Mouse (Mus musculus) embryonic facial prominence, embryonic 15.5 days (tissue): ENCODE measurements around the gene Chaf1a. TPM values are rescaled to one million over a fixed set of nuclear protein-coding genes. Genes with fewer than 3 reads are reported as not detected.

Source experiments
- ATAC-seq: fragments of 200-750 bp; cut with Nextera tagmentation; 2 replicates; pipeline ENCODE4 v1.8.0; 2017; ENCODE audit warnings: low read depth, moderate TSS enrichment; ENCODE audit not compliant: insufficient number of reproducible peaks, low FRiP score, low TSS enrichment
- H3K27ac ChIP-seq: fragments of 300-500 bp; sonication (generic); replicated peaks from 2 replicates; pipeline ENCODE4 v1.5.1; 2015; ENCODE audit warnings: mild to moderate bottlenecking, inconsistent platforms
- H3K27me3 ChIP-seq: fragments of 300-500 bp; sonication (generic); 2 replicates; pipeline ENCODE4 v1.6.1; 2015; ENCODE audit warnings: inconsistent platforms
- H3K36me3 ChIP-seq: fragments of 300-500 bp; sonication (generic); 2 replicates; pipeline ENCODE4 v1.6.1; 2015; ENCODE audit warnings: mild to moderate bottlenecking, inconsistent platforms
- H3K4me1 ChIP-seq: fragments of 300-500 bp; sonication (generic); 2 replicates; pipeline ENCODE4 v1.6.1; 2015; ENCODE audit warnings: inconsistent platforms
- H3K4me2 ChIP-seq: fragments of 300-500 bp; sonication (generic); replicated peaks from 2 replicates; pipeline ENCODE4 v1.6.1; 2015; ENCODE audit warnings: mild to moderate bottlenecking, inconsistent platforms
- H3K4me3 ChIP-seq: fragments of 300-500 bp; sonication (generic); replicated peaks from 2 replicates; pipeline ENCODE4 v1.5.1; 2015; ENCODE audit warnings: mild to moderate bottlenecking, inconsistent platforms
- H3K9ac ChIP-seq: fragments of 300-500 bp; sonication (generic); 2 replicates; pipeline ENCODE4 v1.6.1; 2015; ENCODE audit warnings: inconsistent platforms
- H3K9me3 ChIP-seq: fragments of 300-500 bp; sonication (generic); replicated peaks from 2 replicates; pipeline ENCODE4 v1.6.1; 2016; ENCODE audit warnings: inconsistent platforms
- WGBS: fragments of 180-500 bp; shearing (Covaris S2); methylation state at CpG from one replicate; pipeline ENCODE4 v1.1.7; 2015; 5-methylcytosine and 5-hydroxymethylcytosine counted together
- polyA plus RNA-seq: library from polyadenylated mRNA; unstranded; fragments of >200 nt; fragmentation: Nextera tagmentation; extraction: Ambion mirVana; gene quantifications from 2 replicates; pipeline ENCODE4 v1.2.1, GENCODE M21; 2015

The Chaf1a gene
- polyA plus RNA-seq, 1 experiment from 2014 or later, result 23.0 TPM

DNA sequence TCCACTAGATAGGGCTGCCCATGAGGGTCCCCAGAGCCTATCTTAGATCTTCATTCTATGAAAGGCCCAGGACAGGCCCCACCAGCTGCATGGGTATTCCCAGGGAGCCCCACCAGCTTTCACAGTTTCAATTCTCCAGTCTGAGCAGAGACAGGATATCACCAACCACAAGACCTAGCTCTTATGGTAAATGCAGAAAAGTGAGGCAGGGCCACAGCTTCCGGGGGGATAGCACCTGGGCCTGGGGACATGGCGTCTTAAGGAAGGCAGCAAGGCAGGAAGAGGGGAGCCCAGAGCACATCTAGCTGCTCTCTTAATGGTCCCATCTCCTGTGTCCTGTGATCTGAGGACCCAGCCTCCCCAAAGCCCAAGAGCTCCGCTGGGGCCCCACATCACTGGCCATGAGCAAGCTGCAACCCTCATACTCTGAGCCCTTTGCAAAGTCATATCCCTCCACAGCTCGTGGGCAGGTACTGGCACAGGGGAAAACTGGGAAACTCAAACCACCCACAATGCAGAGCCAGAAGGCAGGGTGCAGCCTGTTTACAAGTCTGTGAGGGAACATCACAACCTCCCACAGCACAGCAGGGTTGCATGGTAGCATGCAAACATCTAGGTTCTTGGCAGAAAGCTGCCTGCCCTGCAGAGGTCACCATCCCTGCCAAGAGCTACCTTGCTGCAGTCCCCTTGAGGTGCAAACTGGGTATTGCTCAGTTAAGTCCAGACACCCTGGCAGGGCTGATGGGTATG lies 18.9 kb upstream of the Chaf1a start:
- WGBS, result 70% methylated on average over 4 of the region's 4 CpGs
- Histone ChIP-seq H3K4me2 (no peak overlapping the region), H3K36me3 (peaks cover 47% of the 10 kb centered on the region), H3K9ac (no peak overlapping the region), H3K9me3 (no peaks in the 10 kb centered on the region), H3K27me3 (no peaks in the 10 kb centered on the region), H3K27ac (no peak overlapping the region), H3K4me3 (no peak overlapping the region), H3K4me1 (peaks cover 26% of the 10 kb centered on the region)
- ATAC-seq, result no peak

- Histone ChIP-seq H3K4me1 (peaks cover 26% of the 10 kb centered on the region), H3K27ac (0 out of 2 replicates have a peak overlapping the region, but pooled peaks have one; percentile 7), H3K9ac (no peak overlapping the region), H3K4me2 (no peak overlapping the region), H3K4me3 (no peak overlapping the region), H3K36me3 (peaks cover 37% of the 10 kb centered on the region), H3K27me3 (no peaks in the 10 kb centered on the region), H3K9me3 (no peaks in the 10 kb centered on the region)
- no peak for ATAC-seq
- WGBS, result 60% methylated on average over 2 of the region's 2 CpGs
Measured at GRCm38 (mm10) chr17:56022131-56022988, 17.9 kb upstream of the Chaf1a start.

DNA sequence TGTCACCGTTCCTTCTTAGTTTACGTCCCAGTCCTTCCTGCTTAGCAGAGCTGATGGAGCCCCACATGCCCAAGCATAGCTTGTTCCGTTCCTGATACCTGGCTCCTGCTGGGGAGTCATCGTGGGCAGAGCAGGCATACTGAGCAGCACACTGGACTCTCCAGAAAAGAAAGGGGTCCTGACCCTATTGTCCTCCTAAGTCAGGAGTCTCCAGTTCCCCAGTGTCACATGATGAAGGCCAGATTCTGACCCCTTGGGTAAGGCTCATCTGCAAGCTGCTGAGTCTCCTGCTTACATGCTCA lies 17.3 kb upstream of the Chaf1a start:
- no peak for ATAC-seq
- Histone ChIP-seq H3K27ac (no peak overlapping the region), H3K9ac (no peak overlapping the region), H3K4me2 (no peak overlapping the region), H3K9me3 (no peaks in the 10 kb centered on the region), H3K4me1 (peaks cover 31% of the 10 kb centered on the region), H3K36me3 (peaks cover 31% of the 10 kb centered on the region), H3K27me3 (no peaks in the 10 kb centered on the region), H3K4me3 (no peak overlapping the region)
- 83% methylated on average over 4 of the region's 4 CpGs for WGBS

- Histone ChIP-seq H3K4me2 (no peak overlapping the region), H3K27ac (0 out of 2 replicates have a peak overlapping the region, but pooled peaks have one; percentile 8), H3K9me3 (no peaks in the 10 kb centered on the region), H3K36me3 (peaks cover 29% of the 10 kb centered on the region), H3K27me3 (no peaks in the 10 kb centered on the region), H3K4me3 (no peak overlapping the region), H3K4me1 (peaks cover 33% of the 10 kb centered on the region), H3K9ac (no peak overlapping the region)
- no peak for ATAC-seq
- 72% methylated on average over 5 of the region's 5 CpGs for WGBS
Measured at GRCm38 (mm10) chr17:56023386-56023785, 16.9 kb upstream of the Chaf1a start.

DNA sequence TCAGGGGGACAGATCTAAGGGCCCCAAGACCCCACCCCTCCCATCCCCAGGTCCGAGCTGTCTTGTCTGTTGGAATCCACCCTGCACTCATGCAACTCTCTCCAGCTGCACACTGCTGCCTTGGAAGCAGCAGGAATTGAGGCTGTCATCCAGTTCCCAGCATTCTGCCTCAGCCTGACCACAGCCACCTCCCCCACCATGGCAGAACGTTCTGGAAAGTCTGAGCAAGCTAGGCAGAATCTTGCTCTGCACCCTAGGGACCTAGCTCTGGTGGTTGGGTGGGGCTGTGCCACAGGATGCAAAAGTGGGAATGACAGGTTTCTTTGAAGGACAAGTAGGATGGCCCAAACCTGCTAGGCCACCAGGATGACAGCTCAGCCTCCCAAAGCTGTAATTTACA lies 15.8 kb upstream of the Chaf1a start:
- Histone ChIP-seq H3K9ac (no peak overlapping the region), H3K4me1 (peaks cover 35% of the 10 kb centered on the region), H3K27me3 (no peaks in the 10 kb centered on the region), H3K27ac (0 out of 2 replicates have a peak overlapping the region, but pooled peaks have one; percentile 11), H3K4me3 (no peak overlapping the region), H3K36me3 (peaks cover 23% of the 10 kb centered on the region), H3K9me3 (no peaks in the 10 kb centered on the region), H3K4me2 (no peak overlapping the region)
- WGBS, result 48% methylated on average over 2 of the region's 2 CpGs
- ATAC-seq, result no peak

DNA sequence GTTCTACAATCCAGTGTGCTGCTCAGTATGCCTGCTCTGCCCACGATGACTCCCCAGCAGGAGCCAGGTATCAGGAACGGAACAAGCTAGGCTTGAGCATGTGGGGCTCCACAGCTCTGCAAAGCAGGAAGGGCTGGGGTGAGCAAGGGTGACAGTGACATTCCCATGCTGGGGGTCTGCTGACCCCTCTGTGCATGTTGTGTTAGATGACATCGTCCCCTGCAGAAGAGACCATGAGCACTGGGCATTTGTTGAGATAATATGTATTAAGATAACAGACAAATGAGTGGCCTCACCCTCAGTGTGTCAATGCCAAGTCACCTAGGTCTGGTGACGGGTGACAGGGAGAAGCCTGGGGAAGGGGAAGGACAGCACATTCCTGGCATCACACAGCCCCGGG lies 15.3 kb upstream of the Chaf1a start:
- no peak overlapping the region for H3K9ac ChIP-seq
- no peaks in the 10 kb centered on the region for H3K9me3 ChIP-seq
- H3K4me2 ChIP-seq, result no peak overlapping the region
- 77% methylated on average over 5 of the region's 5 CpGs for WGBS
- 0 out of 2 replicates have a peak overlapping the region, but pooled peaks have one; percentile 11 for H3K27ac ChIP-seq
- peaks cover 35% of the 10 kb centered on the region for H3K4me1 ChIP-seq
- no peaks in the 10 kb centered on the region for H3K27me3 ChIP-seq
- H3K4me3 ChIP-seq, result no peak overlapping the region
- H3K36me3 ChIP-seq, result peaks cover 23% of the 10 kb centered on the region
- no peak for ATAC-seq

- H3K4me2 ChIP-seq, result no peak overlapping the region
- no peak overlapping the region for H3K9ac ChIP-seq
- H3K27ac ChIP-seq, result no peak overlapping the region
- H3K9me3 ChIP-seq, result no peaks in the 10 kb centered on the region
- no peak for ATAC-seq
- no peak overlapping the region for H3K4me3 ChIP-seq
- H3K4me1 ChIP-seq, result peaks cover 42% of the 10 kb centered on the region
- H3K27me3 ChIP-seq, result no peaks in the 10 kb centered on the region
- peaks cover 28% of the 10 kb centered on the region for H3K36me3 ChIP-seq
- WGBS, result 73% methylated on average over 1 of the region's 1 CpGs
Measured at GRCm38 (mm10) chr17:56026303-56026702, 13.9 kb upstream of the Chaf1a start.

DNA sequence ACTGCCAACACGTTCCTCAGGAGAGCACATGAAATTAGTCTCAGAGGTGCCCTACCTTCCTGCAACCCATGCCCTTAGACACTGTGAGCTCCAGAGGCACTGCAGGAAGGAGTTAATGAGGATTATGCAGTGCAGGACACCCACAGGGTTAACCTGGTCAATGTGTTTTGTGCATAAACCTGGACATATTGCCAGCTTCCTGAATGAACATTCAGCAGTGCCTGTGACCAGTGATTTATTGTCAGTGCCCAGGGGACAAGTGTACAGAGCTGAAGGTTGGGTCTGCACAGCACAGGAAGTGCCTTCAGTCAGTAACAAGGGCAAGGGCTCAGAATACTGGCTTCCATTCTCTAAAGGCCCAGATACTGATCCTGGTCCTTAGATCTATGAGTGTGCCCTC lies 13.4 kb upstream of the Chaf1a start:
- Histone ChIP-seq H3K36me3 (peaks cover 31% of the 10 kb centered on the region), H3K4me1 (peaks cover 45% of the 10 kb centered on the region), H3K4me3 (no peak overlapping the region), H3K27ac (no peak overlapping the region), H3K9me3 (no peaks in the 10 kb centered on the region), H3K9ac (no peak overlapping the region), H3K27me3 (no peaks in the 10 kb centered on the region), H3K4me2 (no peak overlapping the region)
- no peak for ATAC-seq
- 62% methylated on average over 1 of the region's 1 CpGs for WGBS

DNA sequence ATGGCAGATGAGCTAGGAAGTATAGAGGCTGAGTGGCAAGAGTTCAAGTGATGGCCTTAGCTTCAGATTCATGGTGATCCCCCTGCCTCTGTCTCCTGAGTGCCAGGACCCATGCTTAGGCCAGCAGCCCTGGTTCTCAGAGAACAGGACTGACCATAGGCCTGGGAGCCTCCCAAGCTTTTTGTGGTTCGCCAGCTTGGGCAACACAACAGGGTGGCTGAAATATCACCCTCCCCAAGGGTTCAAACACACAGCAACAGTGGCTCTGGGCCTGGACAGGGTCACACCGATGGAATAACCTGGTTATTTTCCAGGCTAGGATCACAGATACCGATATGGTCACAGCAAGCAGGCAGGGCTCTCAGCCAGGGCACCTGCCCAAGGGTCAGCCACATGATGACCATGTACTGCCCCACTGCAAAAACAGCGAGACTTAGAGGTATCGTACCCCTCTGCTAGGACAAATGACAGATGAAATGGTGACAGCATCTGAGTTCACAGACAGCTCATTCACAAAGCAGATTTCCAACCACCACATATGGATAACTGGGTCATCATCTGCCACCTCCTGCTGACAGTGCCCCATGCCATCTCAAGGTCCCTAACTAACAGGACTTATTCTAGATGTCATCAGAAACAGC lies 12.3 kb upstream of the Chaf1a start:
- H3K9ac ChIP-seq, result no peak overlapping the region
- H3K4me1 ChIP-seq, result peaks cover 49% of the 10 kb centered on the region
- no peak overlapping the region for H3K4me2 ChIP-seq
- WGBS, result 90% methylated on average over 5 of the region's 5 CpGs
- H3K27me3 ChIP-seq, result no peaks in the 10 kb centered on the region
- peaks cover 27% of the 10 kb centered on the region for H3K36me3 ChIP-seq
- H3K9me3 ChIP-seq, result no peaks in the 10 kb centered on the region
- no peak overlapping the region for H3K4me3 ChIP-seq
- no peak overlapping the region for H3K27ac ChIP-seq
- ATAC-seq, result no peak

DNA sequence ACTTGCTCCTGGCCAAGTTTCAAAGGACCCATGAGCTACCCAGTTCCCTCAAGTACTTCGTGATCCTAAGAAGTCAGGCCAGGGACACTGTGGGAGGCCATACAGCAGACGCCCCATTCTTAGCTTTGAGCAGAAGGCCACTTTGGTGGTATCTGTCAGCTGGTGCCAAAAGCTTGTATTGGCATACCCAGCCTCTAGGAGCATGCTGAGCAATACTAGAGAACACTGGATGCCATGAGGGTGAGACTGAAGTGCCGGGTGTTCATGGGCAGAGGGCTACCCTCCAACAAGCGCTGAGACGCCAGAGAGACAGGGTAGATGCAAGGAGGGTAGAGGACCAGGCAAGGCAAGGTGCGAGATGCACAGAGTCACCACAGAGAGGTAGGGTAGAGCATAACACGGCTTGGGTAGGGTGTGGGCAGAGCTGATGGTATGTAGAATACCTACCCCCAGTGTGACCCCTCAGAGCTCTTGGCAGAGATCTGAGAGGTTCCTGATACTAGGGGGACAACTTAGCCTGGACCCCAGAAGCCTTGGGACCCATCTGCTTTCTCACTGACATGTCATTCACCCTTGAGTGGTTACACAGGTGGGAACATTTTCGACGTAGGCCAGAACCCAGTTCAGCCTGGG lies 9.9 kb upstream of the Chaf1a start:
- H3K4me3 ChIP-seq, result no peak overlapping the region
- H3K36me3 ChIP-seq, result peaks cover 46% of the 10 kb centered on the region
- peaks cover 54% of the 10 kb centered on the region for H3K4me1 ChIP-seq
- H3K9ac ChIP-seq, result no peak overlapping the region
- H3K27ac ChIP-seq, result no peak overlapping the region
- H3K4me2 ChIP-seq, result no peak overlapping the region
- H3K9me3 ChIP-seq, result no peaks in the 10 kb centered on the region
- WGBS, result 85% methylated on average over 9 of the region's 9 CpGs
- H3K27me3 ChIP-seq, result no peaks in the 10 kb centered on the region
- no peak for ATAC-seq

DNA sequence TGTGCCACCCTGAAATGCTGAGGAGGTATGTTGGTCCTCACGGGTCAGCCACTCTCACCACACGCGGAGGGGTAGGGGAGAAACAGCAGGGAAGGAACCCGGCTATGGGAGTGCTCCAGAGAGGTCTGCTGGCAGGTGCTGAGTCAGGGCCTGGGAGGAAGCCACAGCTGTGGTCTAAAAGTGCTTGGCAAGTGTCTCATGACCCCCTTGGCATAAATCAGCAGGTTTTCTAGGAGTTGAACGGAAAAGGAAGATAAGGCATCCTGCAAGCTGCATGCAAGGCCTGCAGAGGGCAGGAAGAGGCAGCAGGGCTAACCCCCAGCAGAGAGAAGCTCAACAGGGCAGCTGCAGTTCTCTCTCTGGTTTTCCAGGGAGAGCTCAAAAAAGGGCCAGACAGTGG lies 9.3 kb upstream of the Chaf1a start:
- Histone ChIP-seq H3K4me2 (no peak overlapping the region), H3K36me3 (peaks cover 46% of the 10 kb centered on the region), H3K27ac (no peak overlapping the region), H3K4me1 (peaks cover 56% of the 10 kb centered on the region), H3K9me3 (no peaks in the 10 kb centered on the region), H3K9ac (no peak overlapping the region), H3K27me3 (no peaks in the 10 kb centered on the region), H3K4me3 (no peak overlapping the region)
- ATAC-seq, result no peak
- WGBS, result 69% methylated on average over 5 of the region's 5 CpGs
